Mouse (Mus musculus): Measurements from ENCODE around the gene Gosr2.

The Gosr2 gene

DNA sequence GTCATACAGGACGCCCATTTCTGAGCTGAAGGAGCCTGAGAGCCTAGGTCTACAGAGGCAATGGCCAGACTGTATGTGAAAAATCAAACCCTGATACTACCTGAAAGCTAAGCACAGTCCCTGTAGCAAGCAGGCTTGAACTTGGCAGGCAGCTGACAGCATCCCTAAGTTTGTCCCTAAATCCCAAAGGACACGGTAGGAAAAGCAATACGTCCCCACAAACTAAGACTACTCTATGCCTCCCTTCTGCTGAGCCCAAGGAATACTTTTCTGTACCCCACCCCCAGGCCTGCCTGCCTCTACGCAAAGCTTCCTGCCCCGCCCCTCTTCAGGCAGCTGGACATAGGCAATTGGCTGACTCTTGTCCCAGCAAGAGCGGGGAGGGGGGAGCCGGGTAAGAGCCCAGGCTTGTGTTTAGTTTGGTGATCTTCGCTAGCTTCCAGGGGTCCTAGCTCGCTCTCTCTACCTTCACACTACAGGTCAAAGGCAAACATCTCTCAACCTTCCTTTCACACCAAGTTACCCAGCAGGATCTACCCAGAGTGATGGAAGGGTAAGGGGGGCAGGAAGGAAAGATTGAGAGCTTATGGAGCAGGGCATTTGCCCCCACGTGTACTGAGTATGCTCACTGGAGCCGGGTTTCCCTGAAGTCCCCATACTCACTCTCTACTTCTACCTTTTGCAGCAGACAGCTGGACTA, 49.6 kb downstream of the Gosr2 start:
- DNase-seq (ENCODE audit: low spot score in 2 of 2): no peak

DNA sequence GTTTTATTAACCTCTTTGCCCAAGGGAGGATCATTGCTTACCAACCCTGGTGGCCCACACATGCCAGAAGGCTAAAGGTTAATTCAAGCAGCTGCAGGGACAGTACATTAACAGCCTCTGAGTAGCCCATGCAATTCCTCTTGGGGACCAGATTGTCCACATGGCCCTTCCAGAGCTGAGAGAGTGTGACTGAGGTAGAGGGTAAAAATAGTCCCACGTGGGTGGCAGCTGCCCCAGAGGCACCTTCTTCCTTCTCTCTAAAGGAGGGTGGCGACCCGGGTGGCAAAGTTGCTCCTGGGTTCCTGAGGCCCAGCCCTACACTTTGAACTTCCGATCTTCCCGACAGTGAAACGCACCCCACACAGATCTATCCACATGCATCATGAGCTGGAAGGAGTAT, 51.4 kb downstream of the Gosr2 start:
- DNase-seq (ENCODE audit: low spot score in 2 of 2): peak in 1 of 2 experiments; percentile 2

DNA sequence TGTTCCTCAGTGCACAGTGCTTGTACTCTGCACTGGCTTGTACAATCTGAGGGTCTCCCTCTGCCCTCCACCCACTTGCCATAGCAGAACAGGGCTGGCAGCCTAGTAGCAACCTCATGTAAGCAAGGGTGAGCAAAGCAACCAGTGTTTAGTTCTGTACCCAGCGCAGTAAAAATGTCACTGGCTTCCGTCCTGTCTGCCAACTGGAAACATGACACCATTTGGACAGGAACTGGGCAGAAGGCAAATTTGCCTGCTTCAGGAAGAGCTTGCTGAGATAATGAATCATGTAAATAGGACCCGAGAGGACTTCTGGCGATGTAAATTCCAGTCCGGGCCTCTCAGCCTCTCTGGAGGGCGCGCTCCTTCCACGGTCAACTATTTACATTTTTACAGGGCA, 52.0 kb downstream of the Gosr2 start:
- no peak for DNase-seq (ENCODE audit: low spot score in 2 of 2)

DNA sequence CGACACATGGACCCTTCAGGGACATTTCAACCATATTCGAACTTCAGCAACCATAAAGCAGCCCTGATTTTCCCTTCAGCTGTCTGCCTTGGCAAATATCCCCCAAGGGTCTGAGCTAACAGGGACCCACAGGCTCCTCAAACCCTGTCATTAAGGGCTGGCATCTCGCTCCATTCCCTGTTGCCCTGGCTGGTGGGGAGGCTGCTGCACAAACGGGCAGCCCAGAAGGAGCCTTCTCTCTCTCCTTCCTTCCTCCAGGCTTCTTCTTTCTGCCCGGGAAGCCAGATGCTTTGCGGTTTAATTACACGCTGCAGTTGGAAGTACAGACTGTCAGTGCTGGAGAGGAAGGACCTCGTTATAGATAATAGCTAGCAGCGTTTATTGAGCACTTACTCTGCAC, 54.5 kb downstream of the Gosr2 start:
- DNase-seq (ENCODE audit: low spot score in 2 of 2): no peak

DNA sequence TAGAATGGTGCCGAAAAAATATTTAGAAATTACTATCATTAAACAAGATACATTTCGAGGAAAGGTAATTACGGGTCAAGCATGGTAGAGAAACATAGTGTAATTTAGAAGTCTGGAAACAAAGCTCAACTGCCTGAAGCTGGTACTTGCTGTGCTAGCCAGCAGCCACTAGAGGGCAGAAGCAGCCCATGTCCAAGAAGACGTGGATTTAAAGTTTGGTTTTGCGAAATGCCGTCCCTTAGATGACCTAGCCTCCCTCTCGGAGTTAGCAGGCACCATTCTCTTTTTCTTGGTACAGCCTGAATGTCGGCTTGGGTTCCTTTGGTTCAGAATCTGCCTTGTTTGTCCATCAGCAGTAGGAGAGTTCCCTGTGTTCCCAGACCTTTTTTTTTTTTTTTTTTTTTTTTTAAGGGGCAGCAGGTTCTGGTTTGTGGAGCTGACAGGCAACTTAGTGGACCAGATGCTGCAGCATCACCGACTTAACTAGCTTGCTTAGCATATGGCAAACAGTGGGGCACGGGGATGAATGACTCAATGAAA, 58.2 kb downstream of the Gosr2 start:
- peak in 1 of 2 experiments; percentile 59 for DNase-seq (ENCODE audit: low spot score in 2 of 2)

DNA sequence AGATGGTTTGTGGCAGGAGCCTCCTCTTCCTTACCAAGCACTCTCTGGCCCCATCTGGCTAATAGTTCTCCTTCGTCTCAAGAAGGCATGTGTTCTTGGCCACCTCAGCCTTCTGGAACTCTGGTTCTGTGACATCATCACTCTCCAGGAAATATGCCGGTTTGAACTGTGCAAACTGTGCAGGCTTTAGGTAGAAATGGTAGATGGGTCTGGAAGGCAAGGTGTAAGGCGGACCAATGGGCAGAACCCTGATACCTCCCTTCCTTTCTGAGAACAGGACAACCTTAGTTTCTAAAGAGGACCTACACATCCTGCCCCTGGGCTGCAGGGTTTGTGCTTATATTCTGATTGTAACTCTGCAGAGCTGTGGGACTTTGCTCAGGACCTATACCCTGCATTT, 58.9 kb downstream of the Gosr2 start, which contains the start of gene Lyzl6:
Gene Lyzl6, minus strand, starts transcription at position 101 of the 400 bp plus-strand sequence.
- DNase-seq (ENCODE audit: low spot score in 2 of 2): no peak

DNA sequence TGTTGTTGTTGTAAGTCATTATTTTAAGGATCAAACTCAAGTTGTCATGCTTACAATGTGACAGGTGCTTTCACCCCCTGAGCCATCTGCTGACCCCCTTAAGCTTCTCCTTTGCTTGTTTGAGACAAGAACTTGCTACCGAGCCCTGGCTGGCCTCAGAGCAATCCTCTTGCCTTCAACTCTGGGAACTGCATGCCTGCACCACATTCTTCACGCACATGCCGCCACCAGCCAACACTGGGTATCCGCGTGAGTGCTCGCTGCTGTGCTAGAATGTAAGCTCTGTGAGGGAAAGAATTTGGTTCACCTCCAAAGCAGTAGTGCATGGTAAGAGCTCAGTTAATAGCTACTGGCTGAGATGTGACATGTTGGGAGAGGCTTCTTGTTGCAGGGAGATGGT, 61.4 kb downstream of the Gosr2 start:
- DNase-seq (ENCODE audit: low spot score in 2 of 2): no peak

DNA sequence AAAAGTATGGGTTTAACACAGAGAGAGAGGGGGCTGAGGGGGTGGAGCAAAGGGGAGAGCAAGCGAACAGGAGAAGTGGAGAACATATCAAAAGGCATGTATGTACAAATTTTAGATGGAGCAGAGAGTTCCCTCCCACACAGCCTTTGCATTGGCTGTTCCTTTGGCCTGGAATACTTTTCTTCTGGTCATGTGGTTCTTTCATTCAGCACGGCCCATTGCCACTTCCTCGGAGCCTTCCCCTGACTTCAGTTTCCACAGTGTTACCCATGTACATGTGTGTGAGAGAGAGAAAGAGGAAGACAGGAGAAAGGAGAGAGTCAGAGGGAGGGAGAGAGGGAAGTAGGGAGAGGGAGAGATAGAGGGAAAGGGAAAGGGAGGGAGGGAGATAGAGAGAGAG, 62.2 kb downstream of the Gosr2 start:
- DNase-seq (ENCODE audit: low spot score in 2 of 2): no peak

DNA sequence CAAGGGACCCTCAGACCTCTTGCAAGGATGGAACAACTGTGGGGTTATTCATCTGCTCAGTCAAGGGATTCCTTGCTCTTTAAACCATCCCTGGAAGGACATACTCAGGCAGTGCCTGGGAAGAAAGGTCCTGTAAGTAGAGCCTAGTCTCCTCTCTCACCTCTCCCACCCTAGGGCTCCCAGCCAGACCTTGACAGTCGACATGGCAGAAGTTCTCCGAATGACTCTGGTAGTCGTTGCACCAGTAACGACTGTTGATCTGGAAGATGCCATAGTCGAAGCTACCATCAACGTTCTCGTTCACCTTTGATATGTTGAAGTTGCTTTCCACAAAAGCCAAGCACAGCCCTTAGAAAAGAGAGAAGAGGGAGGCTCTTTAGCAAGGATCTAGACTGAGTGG, 62.9 kb downstream of the Gosr2 start:
- no peak for DNase-seq (ENCODE audit: low spot score in 2 of 2)

DNA sequence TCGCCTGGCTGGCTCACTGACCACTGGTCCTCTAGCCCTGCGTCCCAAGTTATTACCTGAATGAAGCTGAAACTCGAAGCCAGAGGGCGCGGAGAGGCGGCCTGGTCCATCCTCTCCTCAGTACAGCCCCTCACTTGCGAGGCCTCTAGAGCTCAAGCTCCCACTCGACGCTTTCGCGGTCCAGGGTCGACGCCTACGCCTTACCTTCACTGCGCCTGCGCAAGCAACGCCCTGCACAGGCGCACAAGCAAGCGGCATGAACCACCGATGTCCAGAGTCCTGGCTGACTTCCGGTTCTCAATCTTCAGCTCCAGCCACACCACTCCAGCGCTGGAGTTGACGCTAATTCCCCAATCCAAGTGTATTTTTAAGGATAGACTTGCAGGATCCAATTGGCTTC, 70.2 kb downstream of the Gosr2 start:
- DNase-seq (ENCODE audit: low spot score in 2 of 2): no peak

Data from frontal cortex, postnatal 10 days (tissue).